Mouse (Mus musculus) liver, embryonic 14.5 days (tissue): ENCODE data around the gene Ap3b1.

ENCODE experiments used
- CTCF ChIP-seq: IDR thresholded peaks from 2 replicates; pipeline ENCODE4 v1.5.1; 2016; ENCODE audit warnings: antibody characterized with exemption, low read depth, control low read depth
- EP300 ChIP-seq: IDR thresholded peaks from 2 replicates; pipeline ENCODE4 v1.6.1; 2016; ENCODE audit warnings: antibody characterized with exemption, low read depth

DNA sequence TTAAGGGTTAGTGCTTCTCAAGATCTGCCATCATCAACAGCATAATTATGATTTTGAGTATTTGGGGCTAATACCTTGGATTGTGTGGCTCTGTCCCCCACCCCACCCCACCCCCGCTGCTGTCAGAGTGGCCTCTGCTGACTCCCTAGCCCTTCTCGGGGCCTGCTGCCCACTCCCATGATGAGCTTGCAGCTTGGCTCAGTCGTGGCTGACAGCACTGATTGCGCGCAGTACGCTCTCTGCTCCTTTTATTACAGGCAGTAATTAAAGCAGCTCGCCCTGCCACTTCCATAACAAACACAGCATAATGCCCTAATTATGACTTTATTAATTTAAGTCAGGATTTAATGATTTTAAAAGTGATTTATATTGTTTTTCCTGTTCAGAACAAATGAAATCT lies 121.5 kb downstream of the Ap3b1 start:
- TF ChIP-seq CTCF (no peak), EP300 (no peak)
